Mouse (Mus musculus) myocyte (in vitro differentiated cells): ENCODE measurements around the gene Dgkg.

ENCODE experiments used
- CEBPB ChIP-seq: IDR thresholded peaks from 2 replicates; pipeline ENCODE4 v1.6.1; 2011; ENCODE audit warnings: mild to moderate bottlenecking, moderate library complexity; ENCODE audit not compliant: poor library complexity, insufficient read depth, severe bottlenecking
- E2F4 ChIP-seq: IDR thresholded peaks from one replicate; pipeline ENCODE4 v1.6.1; 2011; ENCODE audit warnings: mild to moderate bottlenecking, control low read depth, moderate library complexity; ENCODE audit not compliant: insufficient read depth
- MAX ChIP-seq: IDR thresholded peaks from one replicate; pipeline ENCODE4 v1.6.1; 2011; ENCODE audit warnings: low read depth, mild to moderate bottlenecking, control low read depth
- MYOD1 ChIP-seq, 3 experiments: IDR thresholded peaks; one replicate each; pipeline ENCODE4 v1.6.1; 2011; ENCODE audit warnings: control low read depth in 2 of 3, low read depth in 2 of 3, mild to moderate bottlenecking in 2 of 3, moderate library complexity in 1 of 3; ENCODE audit not compliant: insufficient read length in 2 of 3, control insufficient read depth in 1 of 3
- MYOG ChIP-seq, 3 experiments: IDR thresholded peaks; one replicate each; pipeline ENCODE4 v1.6.1; 2011; ENCODE audit warnings: control low read depth in 2 of 3, low read depth in 2 of 3, mild to moderate bottlenecking in 2 of 3; ENCODE audit not compliant: insufficient read length in 2 of 3, control insufficient read depth in 1 of 3, insufficient read depth in 1 of 3
- POLR2A ChIP-seq: IDR thresholded peaks from one replicate; pipeline ENCODE4 v1.6.1; 2011; ENCODE audit warnings: low read depth, mild to moderate bottlenecking, control low read depth, moderate library complexity; ENCODE audit not compliant: insufficient read length
- POLR2AphosphoS2 ChIP-seq: IDR thresholded peaks from one replicate; pipeline ENCODE4 v1.6.1; 2011; ENCODE audit warnings: low read depth, control low read depth; ENCODE audit not compliant: insufficient read length
- REST ChIP-seq: IDR thresholded peaks from one replicate; pipeline ENCODE4 v1.6.1; 2011; ENCODE audit warnings: mild to moderate bottlenecking, control low read depth, moderate library complexity; ENCODE audit not compliant: insufficient read depth, insufficient read length
- SRF ChIP-seq: IDR thresholded peaks from one replicate; pipeline ENCODE4 v1.6.1; 2011; ENCODE audit warnings: low read depth; ENCODE audit not compliant: control insufficient read depth, insufficient read length
- TCF12 ChIP-seq: IDR thresholded peaks from one replicate; pipeline ENCODE4 v1.6.1; 2011; ENCODE audit warnings: mild to moderate bottlenecking, control low read depth; ENCODE audit not compliant: poor library complexity, insufficient read depth, severe bottlenecking
- TCF3 ChIP-seq: IDR thresholded peaks from one replicate; pipeline ENCODE4 v1.6.1; 2011; ENCODE audit warnings: low read depth, control low read depth; ENCODE audit not compliant: insufficient read length
- USF1 ChIP-seq: IDR thresholded peaks from one replicate; pipeline ENCODE4 v1.6.1; 2011; ENCODE audit warnings: low read depth, mild to moderate bottlenecking, control low read depth, moderate library complexity

GRCm38 (mm10) chr16:22504049-22504448, 153.0 kb downstream of the Dgkg start:
- no peak for TF ChIP-seq MAX
- no peak for TF ChIP-seq E2F4
- no peak for TF ChIP-seq POLR2A
- no peak for TF ChIP-seq TCF12
- TF ChIP-seq USF1 = no peak
- TF ChIP-seq POLR2AphosphoS2 = no peak
- no peak for TF ChIP-seq TCF3
- TF ChIP-seq SRF = no peak
- TF ChIP-seq MYOD1 (IDR thresholded peaks at IDR 0.05; ENCODE audit: control insufficient read depth in 1 of 3, insufficient read length in 2 of 3, low read depth in 2 of 3) = no peak
- no peak for TF ChIP-seq MYOG (IDR thresholded peaks at IDR 0.05; ENCODE audit: control insufficient read depth in 1 of 3, insufficient read depth in 1 of 3, insufficient read length in 2 of 3, low read depth in 2 of 3)
- TF ChIP-seq REST = no peak
- no peak for TF ChIP-seq CEBPB
